In the genomic region with DNA sequence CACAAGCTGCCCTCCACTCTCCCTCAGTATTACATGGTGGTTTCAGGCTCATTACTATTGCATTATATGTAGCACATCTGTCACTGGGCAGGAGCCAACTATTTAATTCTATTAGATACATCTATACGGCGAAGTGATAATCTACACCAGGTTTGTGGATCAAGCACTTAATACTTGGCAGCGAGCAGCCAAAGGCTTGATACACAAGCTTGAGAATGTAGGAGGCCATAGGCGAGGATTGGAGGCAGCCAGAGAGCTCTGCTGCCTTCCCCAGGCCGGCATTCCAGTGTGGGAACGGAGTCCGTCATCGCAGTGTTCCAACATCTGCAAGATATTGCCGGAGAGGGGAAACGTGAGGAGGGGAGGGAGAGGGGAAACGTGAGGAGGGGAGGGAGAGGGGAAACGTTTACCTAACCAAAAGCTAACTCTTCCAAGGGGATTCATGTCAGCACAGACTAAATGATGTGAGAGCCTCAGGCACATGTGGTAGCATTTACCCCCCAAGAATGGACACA, we compare ENCODE assay signal across 12 mouse cellular contexts.
DNase-seq lines count a peak whose midpoint lies in the region; ATAC-seq and TF ChIP-seq lines count a peak whose summit lies in the region.
"Had no signal": no experiment of that assay in that cellular context is flagged by ENCODE, and none has a peak within 500 bp of the region (broad histone marks: within the 10 kb centered on the region; RNA-seq: fewer than 3 reads in every experiment).

No protein-coding gene starts in this region.

- H3K4me2 ChIP-seq in forebrain, embryonic 12.5 days, result no peak overlapping the region
- H3K4me2 ChIP-seq in kidney, postnatal 0 days (ENCODE audit: low read length), result no peak overlapping the region
- no peak overlapping the region for H3K4me2 ChIP-seq in limb, embryonic 11.5 days (ENCODE audit: low read depth, severe bottlenecking)
- H3K4me2 ChIP-seq: liver, embryonic 15.5 days had no signal

- peaks cover 4% of the 10 kb centered on the region; the same call in 1 of the 2 replicates for H3K9me3 ChIP-seq in forebrain, embryonic 10.5 days
- H3K9me3 ChIP-seq in forebrain, embryonic 12.5 days, result no peaks in the 10 kb centered on the region
- no peaks in the 10 kb centered on the region for H3K9me3 ChIP-seq in kidney, postnatal 0 days (replicated peaks; ENCODE audit: low read length)
- 0 out of 2 replicates have a peak, but pooled peaks cover 2% of the 10 kb centered on the region for H3K9me3 ChIP-seq in limb, embryonic 11.5 days (ENCODE audit: control insufficient read depth, low read length)
- H3K9me3 ChIP-seq: G1E; liver, embryonic 15.5 days had no signal

- H3K36me3 ChIP-seq in forebrain, embryonic 10.5 days (replicated peaks), result no peaks in the 10 kb centered on the region
- no peaks in the 10 kb centered on the region for H3K36me3 ChIP-seq in forebrain, embryonic 12.5 days (replicated peaks)
- no peaks in the 10 kb centered on the region for H3K36me3 ChIP-seq in kidney, postnatal 0 days (ENCODE audit: insufficient read depth, low read length)
- H3K36me3 ChIP-seq in limb, embryonic 11.5 days (ENCODE audit: control insufficient read depth, insufficient read depth, low read length), result no peaks in the 10 kb centered on the region
- H3K36me3 ChIP-seq: G1E; liver, embryonic 15.5 days had no signal

- no peak for TF ChIP-seq CTCF in kidney, postnatal 0 days (IDR thresholded peaks at IDR 0.05; ENCODE audit: low read depth)

- H3K4me3 ChIP-seq in forebrain, embryonic 10.5 days, result no peak overlapping the region
- no peak overlapping the region for H3K4me3 ChIP-seq in forebrain, embryonic 12.5 days (replicated peaks)
- H3K4me3 ChIP-seq in kidney, postnatal 0 days (replicated peaks; ENCODE audit: low read depth, low read length), result no peak overlapping the region
- H3K4me3 ChIP-seq in limb, embryonic 11.5 days (ENCODE audit: low read depth, low read length), result no peak overlapping the region
- H3K4me3 ChIP-seq: liver, embryonic 15.5 days had no signal

- H3K27me3 ChIP-seq in forebrain, embryonic 10.5 days (ENCODE audit: poor library complexity, severe bottlenecking), result peaks cover 27% of the 10 kb centered on the region; the same call in 1 of the 2 replicates
- H3K27me3 ChIP-seq in forebrain, embryonic 12.5 days, result peaks cover 36% of the 10 kb centered on the region
- no peaks in the 10 kb centered on the region for H3K27me3 ChIP-seq in kidney, postnatal 0 days (ENCODE audit: insufficient read depth, low read length)
- H3K27me3 ChIP-seq in limb, embryonic 11.5 days (ENCODE audit: control insufficient read depth, insufficient read depth, low read length), result no peaks in the 10 kb centered on the region

- H3K4me1 ChIP-seq in forebrain, embryonic 10.5 days, result peaks cover 20% of the 10 kb centered on the region
- no peaks in the 10 kb centered on the region for H3K4me1 ChIP-seq in forebrain, embryonic 12.5 days
- H3K4me1 ChIP-seq in kidney, postnatal 0 days (replicated peaks; ENCODE audit: insufficient read depth, low read length), result no peaks in the 10 kb centered on the region
- peaks cover 13% of the 10 kb centered on the region for H3K4me1 ChIP-seq in limb, embryonic 11.5 days (ENCODE audit: control insufficient read depth, insufficient read depth, low read length)

- peak overlapping the region; percentile 57; the same call in 1 of the 2 replicates for H3K27ac ChIP-seq in forebrain, embryonic 10.5 days
- H3K27ac ChIP-seq in forebrain, embryonic 12.5 days, result no peak overlapping the region
- H3K27ac ChIP-seq in kidney, postnatal 0 days, result no peak overlapping the region
- peak overlapping the region; percentile 57; the same call in 1 of the 2 replicates for H3K27ac ChIP-seq in limb, embryonic 11.5 days (replicated peaks; ENCODE audit: low read depth, low read length)
- H3K27ac ChIP-seq: liver, embryonic 15.5 days had no signal

- WGBS in forebrain, embryonic 10.5 days, result 64% methylated on average over 12 of the region's 12 CpGs
- 69% methylated on average over 12 of the region's 12 CpGs for WGBS in forebrain, embryonic 12.5 days
- 32% methylated on average over 12 of the region's 12 CpGs for WGBS in kidney, postnatal 0 days
- WGBS in limb, embryonic 11.5 days, result 15% methylated on average over 12 of the region's 12 CpGs

- no peak overlapping the region for H3K9ac ChIP-seq in forebrain, embryonic 12.5 days
- H3K9ac ChIP-seq in kidney, postnatal 0 days (ENCODE audit: low read depth, low read length), result no peak overlapping the region
- no peak overlapping the region for H3K9ac ChIP-seq in limb, embryonic 11.5 days (ENCODE audit: low read length)
- H3K9ac ChIP-seq: liver, embryonic 15.5 days had no signal

- no peak for DNase-seq in forebrain, embryonic 10.5 days (ENCODE audit: extremely low spot score, low spot score)
- DNase-seq in kidney, postnatal 0 days (ENCODE audit: low spot score), result peak; percentile 64
- DNase-seq in kidney, postnatal 14 days, result no peak
- DNase-seq in embryo, embryonic 10.5 days (ENCODE audit: low spot score), result peak; percentile 72
- peak; percentile 79 for DNase-seq in limb, embryonic 11.5 days (ENCODE audit: low spot score)
- DNase-seq in frontal cortex, postnatal 10 days (ENCODE audit: low spot score in 2 of 2), result no peak
- no peak for DNase-seq in layer of hippocampus, adult 18-20 months (ENCODE audit: low spot score in 2 of 2)
- DNase-seq: layer of hippocampus, adult 9-11 months; thymus, postnatal 36 days had no signal

- ATAC-seq in forebrain, embryonic 12.5 days (ENCODE audit: low FRiP score), result no peak
- no peak for ATAC-seq in kidney, postnatal 0 days (replicated peaks; ENCODE audit: low FRiP score, low read depth)
- peak; percentile 65 for ATAC-seq in limb, embryonic 11.5 days (ENCODE audit: insufficient number of reproducible peaks, low FRiP score, low TSS enrichment, low read depth)

Comparison
In these comparisons a context has a peak if more than half of its experiments do, and no peak if none do; other contexts are left out.
1. DNase-seq: peak in kidney, postnatal 0 days (single experiment), embryo, embryonic 10.5 days (single experiment) and limb, embryonic 11.5 days (single experiment); none in forebrain, embryonic 10.5 days (single experiment), kidney, postnatal 14 days (single experiment), frontal cortex, postnatal 10 days (0 of 2) and layer of hippocampus, adult 18-20 months (0 of 2).
2. H3K27ac ChIP-seq: peak in forebrain, embryonic 10.5 days (single experiment) and limb, embryonic 11.5 days (single experiment); none in forebrain, embryonic 12.5 days (single experiment) and kidney, postnatal 0 days (single experiment).